Mouse (Mus musculus) MEL (cell line): Measurements from ENCODE around the gene Slc37a3. TPM values are rescaled to one million over a fixed set of nuclear protein-coding genes. Genes with fewer than 3 reads are reported as not detected.

Experiments used
- DNase-seq: peaks from one replicate; pipeline ENCODE4 v3.0.0; 2011; ENCODE audit warnings: low read depth, low spot score
- H3K27ac ChIP-seq: 2 replicates; pipeline ENCODE4 v1.5.1; 2012; ENCODE audit warnings: low read depth, mild to moderate bottlenecking, control low read depth, low read length, moderate library complexity; ENCODE audit not compliant: control insufficient read depth
- H3K27me3 ChIP-seq, 2 experiments: fragments of 150-350 bp in 1 of 2; sonication (generic) in 1 of 2; 2 replicates each; pipeline ENCODE4 v1.6.1; 2012; ENCODE audit warnings: low read length in 2 of 2, mild to moderate bottlenecking in 2 of 2, improper control_type of control experiment in 1 of 2, moderate library complexity in 1 of 2; ENCODE audit not compliant: insufficient read depth in 2 of 2, control insufficient read depth in 1 of 2
- H3K36me3 ChIP-seq, 2 experiments: 2 replicates each; pipeline ENCODE4 v1.6.1; 2012 to 2014; ENCODE audit warnings: low read length in 2 of 2, improper control_type of control experiment in 1 of 2, inconsistent platforms in 1 of 2, mild to moderate bottlenecking in 1 of 2; ENCODE audit not compliant: insufficient read depth in 2 of 2, control insufficient read depth in 1 of 2
- H3K4me1 ChIP-seq, 2 experiments: fragments of 150-350 bp in 1 of 2; sonication (generic) in 1 of 2; 2 replicates each; pipeline ENCODE4 v1.6.1; 2012; ENCODE audit warnings: low read length in 2 of 2, improper control_type of control experiment in 1 of 2, mild to moderate bottlenecking in 1 of 2; ENCODE audit not compliant: insufficient read depth in 2 of 2, control insufficient read depth in 1 of 2
- H3K4me3 ChIP-seq, 2 experiments: fragments of 150-350 bp in 1 of 2; sonication (generic) in 1 of 2; 2 replicates each; pipeline ENCODE4 v1.5.1; 2012; ENCODE audit warnings: low read depth in 2 of 2, low read length in 2 of 2, mild to moderate bottlenecking in 2 of 2, moderate library complexity in 2 of 2, control low read depth in 1 of 2, improper control_type of control experiment in 1 of 2; ENCODE audit not compliant: control insufficient read depth in 1 of 2, insufficient read depth in 1 of 2
- H3K79me2 ChIP-seq: 2 replicates; pipeline ENCODE4 v1.6.1; 2012; ENCODE audit warnings: mild to moderate bottlenecking, low read length, moderate library complexity; ENCODE audit not compliant: control insufficient read depth, poor library complexity, insufficient read depth
- H3K9ac ChIP-seq: 2 replicates; pipeline ENCODE4 v1.6.1; 2012; ENCODE audit warnings: low read depth, mild to moderate bottlenecking, control low read depth, low read length, moderate library complexity; ENCODE audit not compliant: control insufficient read depth, poor library complexity, severe bottlenecking
- H3K9me3 ChIP-seq: fragments of 150-350 bp; sonication (generic); replicated peaks from 2 replicates; pipeline ENCODE4 v1.6.1; 2012; ENCODE audit warnings: mild to moderate bottlenecking, low read length, improper control_type of control experiment, moderate library complexity; ENCODE audit not compliant: insufficient read depth
- BHLHE40 ChIP-seq: IDR thresholded peaks from 2 replicates; pipeline ENCODE4 v1.6.1; 2012; ENCODE audit warnings: low read depth, mild to moderate bottlenecking, inconsistent platforms, low read length, improper control_type of control experiment, borderline replicate concordance
- CTCF ChIP-seq, 3 experiments: IDR thresholded peaks in 2 of 3; conservative IDR thresholded peaks in 1 of 3; 2 replicates each; pipeline ENCODE4 v1.5.1; 2011 to 2012; ENCODE audit warnings: low read length in 3 of 3, low read depth in 2 of 3, mild to moderate bottlenecking in 2 of 3, improper control_type of control experiment in 1 of 3, inconsistent platforms in 1 of 3, mixed read lengths in 1 of 3, moderate library complexity in 1 of 3; ENCODE audit not compliant: control insufficient read depth in 1 of 3, insufficient read depth in 1 of 3, poor library complexity in 1 of 3, severe bottlenecking in 1 of 3
- ELF1 ChIP-seq: IDR thresholded peaks from 2 replicates; pipeline ENCODE4 v1.6.1; 2014; ENCODE audit warnings: low read depth, mild to moderate bottlenecking, inconsistent platforms, low read length, improper control_type of control experiment, moderate library complexity
- EP300 ChIP-seq, 2 experiments: IDR thresholded peaks; 2 replicates each; pipeline ENCODE4 v1.6.1; 2011; ENCODE audit warnings: improper control_type of control experiment in 2 of 2, low read length in 2 of 2, low read depth in 1 of 2, mild to moderate bottlenecking in 1 of 2
- ETS1 ChIP-seq: IDR thresholded peaks from 2 replicates; pipeline ENCODE4 v1.6.1; 2012; ENCODE audit warnings: low read depth, mild to moderate bottlenecking, inconsistent platforms, low read length, improper control_type of control experiment, moderate library complexity
- GATA1 ChIP-seq: IDR thresholded peaks from 2 replicates; pipeline ENCODE4 v1.6.1; 2011; ENCODE audit warnings: low read depth, low read length, improper control_type of control experiment
- HCFC1 ChIP-seq: IDR thresholded peaks from 2 replicates; pipeline ENCODE4 v1.6.1; 2012; ENCODE audit warnings: low read depth, mild to moderate bottlenecking, inconsistent platforms, low read length, improper control_type of control experiment, moderate library complexity
- JUND ChIP-seq: IDR thresholded peaks from 2 replicates; pipeline ENCODE4 v1.6.1; 2011; ENCODE audit warnings: low read depth, mild to moderate bottlenecking, improper control_type of control experiment, low read length
- MAFK ChIP-seq: IDR thresholded peaks from 2 replicates; pipeline ENCODE4 v1.6.1; 2011; ENCODE audit warnings: low read depth, mild to moderate bottlenecking, low read length, improper control_type of control experiment, borderline replicate concordance
- MAX ChIP-seq: IDR thresholded peaks from 2 replicates; pipeline ENCODE4 v1.6.1; 2011; ENCODE audit warnings: low read length, improper control_type of control experiment
- MXI1 ChIP-seq: IDR thresholded peaks from 2 replicates; pipeline ENCODE4 v1.6.1; 2011; ENCODE audit warnings: mild to moderate bottlenecking, low read depth, low read length, improper control_type of control experiment
- MYB ChIP-seq: IDR thresholded peaks from 2 replicates; pipeline ENCODE4 v1.6.1; 2011; ENCODE audit warnings: mild to moderate bottlenecking, low read depth, low read length, improper control_type of control experiment
- MYC ChIP-seq: IDR thresholded peaks from 2 replicates; pipeline ENCODE4 v1.6.1; 2011; ENCODE audit warnings: low read depth, mild to moderate bottlenecking, low read length, improper control_type of control experiment, moderate library complexity
- NELFE ChIP-seq: IDR thresholded peaks from 2 replicates; pipeline ENCODE4 v1.6.1; 2011; ENCODE audit warnings: low read depth, low read length, improper control_type of control experiment
- NRF1 ChIP-seq: IDR thresholded peaks from 2 replicates; pipeline ENCODE4 v1.6.1; 2014; ENCODE audit warnings: low read depth, mild to moderate bottlenecking, inconsistent platforms, low read length, improper control_type of control experiment, moderate library complexity; ENCODE audit not compliant: poor library complexity, insufficient read depth, severe bottlenecking
- POLR2A ChIP-seq, 2 experiments: IDR thresholded peaks; 2 replicates each; pipeline ENCODE4 v1.6.1; 2011 to 2012; ENCODE audit warnings: low read length in 2 of 2, mild to moderate bottlenecking in 2 of 2, control low read depth in 1 of 2, improper control_type of control experiment in 1 of 2, low read depth in 1 of 2, moderate library complexity in 1 of 2; ENCODE audit not compliant: control insufficient read depth in 1 of 2, insufficient read depth in 1 of 2, poor library complexity in 1 of 2
- POLR2AphosphoS2 ChIP-seq: IDR thresholded peaks from 2 replicates; pipeline ENCODE4 v1.6.1; 2011; ENCODE audit warnings: low read length, improper control_type of control experiment
- RCOR1 ChIP-seq: IDR thresholded peaks from 2 replicates; pipeline ENCODE4 v1.6.1; 2012; ENCODE audit warnings: low read depth, mild to moderate bottlenecking, inconsistent platforms, low read length, improper control_type of control experiment
- SIN3A ChIP-seq: IDR thresholded peaks from 2 replicates; pipeline ENCODE4 v1.6.1; 2012; ENCODE audit warnings: low read length, improper control_type of control experiment, inconsistent platforms
- TAL1 ChIP-seq: IDR thresholded peaks from 2 replicates; pipeline ENCODE4 v1.6.1; 2012; ENCODE audit warnings: mild to moderate bottlenecking, inconsistent platforms, low read length, moderate library complexity, mixed read lengths
- TBP ChIP-seq: IDR thresholded peaks from 2 replicates; pipeline ENCODE4 v1.8.0; 2011; ENCODE audit warnings: low read depth, low read length, improper control_type of control experiment
- TCF12 ChIP-seq: IDR thresholded peaks from 2 replicates; pipeline ENCODE4 v1.6.1; 2014; ENCODE audit warnings: low read depth, mild to moderate bottlenecking, inconsistent platforms, low read length, improper control_type of control experiment, moderate library complexity
- ZMIZ1 ChIP-seq: IDR thresholded peaks from 2 replicates; pipeline ENCODE4 v1.6.1; 2012; ENCODE audit warnings: low read depth, mild to moderate bottlenecking, inconsistent platforms, low read length, improper control_type of control experiment, moderate library complexity
- ZNF384 ChIP-seq: IDR thresholded peaks from 2 replicates; pipeline ENCODE4 v1.6.1; 2012; ENCODE audit warnings: low read depth, mild to moderate bottlenecking, inconsistent platforms, low read length, improper control_type of control experiment
- polyA plus RNA-seq, 2 experiments: library from polyadenylated mRNA; stranded (reverse) in 1 of 2; unstranded in 1 of 2; fragments of >175 nt in 1 of 2; fragments of >200 nt in 1 of 2; gene quantifications; 2 replicates each; pipeline versions ENCODE4 v1.2.1 to v1.2.4; 2012; ENCODE audit warnings: low replicate concordance in 2 of 2, low read depth in 1 of 2; ENCODE audit not compliant: insufficient read length in 2 of 2, insufficient read depth in 1 of 2, missing spikeins in 1 of 2
- total RNA-seq: library from RNA; depleted of rRNA; stranded (reverse); fragments of 300-350 nt; gene quantifications from 2 replicates; pipeline ENCODE4 v1.2.3, GENCODE M21; 2012

Gene Slc37a3
- total and polyA plus RNA-seq, 3 experiments: 4.9 to 12.0 TPM; not detected in 1

- H3K79me2 ChIP-seq: peaks cover 17% of the 10 kb centered on the region
- no peak overlapping the region for H3K9ac ChIP-seq
- H3K4me3 ChIP-seq: no peak overlapping the region
- H3K27ac ChIP-seq: no peak overlapping the region
- H3K9me3 ChIP-seq: no peaks in the 10 kb centered on the region
- peaks cover 17 to 34% of the 10 kb centered on the region in 2 experiments for H3K4me1 ChIP-seq
- TF ChIP-seq TBP: no peak
- H3K27me3 ChIP-seq: no peaks in the 10 kb centered on the region
- peaks cover 0 to 35% of the 10 kb centered on the region in 2 experiments; a peak in 2 of 4 replicates for H3K36me3 ChIP-seq
- no peak for DNase-seq
Measured at GRCm38 (mm10) chr6:39420867-39421266, 43.4 kb upstream of the Slc37a3 start.

GRCm38 (mm10) chr6:39419851-39420721, 42.6 kb upstream of the Slc37a3 start, which contains the start of gene Mkrn1:
Mkrn1 (minus strand) TSS chr6:39420462.
- peak within 1 kb of the TSS; percentile 72 to 90 for H3K4me3 ChIP-seq
- TF ChIP-seq MYC (no peak), RCOR1 (no peak), TCF12 (0 out of 2 replicates have a peak, but pooled peaks have one; percentile 37), ZMIZ1 (0 out of 2 replicates have a peak, but pooled peaks have one; percentile 32), MXI1 (peak; percentile 53), CTCF (IDR thresholded peaks at IDR 0.05 in 2 of 3, conservative IDR thresholded peaks at IDR 0.05 in 1 of 3; ENCODE audit: control insufficient read depth in 1 of 3, insufficient read depth in 1 of 3, low read depth in 2 of 3, low read length in 3 of 3, poor library complexity in 1 of 3, severe bottlenecking in 1 of 3) (no peak), TAL1 (no peak), MAFK (no peak), POLR2AphosphoS2 (no peak), JUND (no peak), ELF1 (peak; percentile 92), MYB (no peak), GATA1 (no peak), MAX (no peak), HCFC1 (peak; percentile 81), NELFE (peak; percentile 69), POLR2A (IDR thresholded peaks at IDR 0.05; ENCODE audit: control insufficient read depth in 1 of 2, insufficient read depth in 1 of 2, low read depth in 1 of 2, low read length in 2 of 2, poor library complexity in 1 of 2) (peak; percentile 68 to 70; a peak in 3 of 4 replicates), ZNF384 (no peak), BHLHE40 (no peak), NRF1 (no peak), TBP (no peak), EP300 (IDR thresholded peaks at IDR 0.05; ENCODE audit: low read depth in 1 of 2, low read length in 2 of 2) (0 out of 4 replicates have a peak, but pooled peaks of 1 of the 2 experiments have one; percentile 0), SIN3A (peak; percentile 77), ETS1 (0 out of 2 replicates have a peak, but pooled peaks have one; percentile 31)
- H3K27me3 ChIP-seq: no peaks in the 10 kb centered on the region
- DNase-seq: peak; percentile 83
- peaks cover 18% of the 10 kb centered on the region for H3K79me2 ChIP-seq
- H3K4me1 ChIP-seq: peaks cover 13 to 30% of the 10 kb centered on the region in 2 experiments
- peaks cover 0 to 32% of the 10 kb centered on the region in 2 experiments; a peak in 2 of 4 replicates for H3K36me3 ChIP-seq
- H3K9ac ChIP-seq: peak within 1 kb of the TSS; percentile 87
- no peaks in the 10 kb centered on the region for H3K9me3 ChIP-seq
- H3K27ac ChIP-seq: peak within 1 kb of the TSS; percentile 34; the same call in 1 of the 2 replicates
